Mouse (Mus musculus) kidney, postnatal 10 days (tissue): ENCODE results near the gene Clec4b2.
A peak's percentile ranks its signal among the peaks of the same experiment; 100 is the strongest.
"Not testable (repeated sequence)": the region's sequence is repeated elsewhere in the genome, so short reads cannot be mapped to it uniquely, and the experiment has no call there.

Source experiments
- DNase-seq: peaks from one replicate; pipeline ENCODE4 v3.0.0; 2021; ENCODE audit warnings: mixed read lengths

Clec4b2 gene

DNA sequence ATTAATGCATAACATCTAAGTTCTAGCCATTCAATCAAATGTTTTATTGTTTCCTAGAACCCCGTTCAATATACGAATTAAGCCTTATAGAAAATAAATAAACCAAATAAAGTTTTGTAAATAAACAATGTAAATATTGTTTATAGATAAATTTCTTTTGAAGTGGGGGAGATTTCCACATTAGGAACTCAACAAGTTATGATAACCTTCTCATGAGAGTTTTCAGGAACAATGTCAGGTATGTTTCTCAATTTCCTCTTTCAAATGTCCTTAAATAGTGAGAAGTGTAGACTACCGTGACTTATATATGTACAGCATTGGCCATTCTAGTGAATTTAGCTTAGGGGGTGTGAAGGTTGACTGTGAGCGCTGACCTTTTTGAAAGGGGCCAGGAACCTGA, at the start of gene Clec4b2:
TSS of gene Clec4b2 (plus strand) at position 301 of the 400 bp plus-strand sequence.
- DNase-seq, result no peak

DNA sequence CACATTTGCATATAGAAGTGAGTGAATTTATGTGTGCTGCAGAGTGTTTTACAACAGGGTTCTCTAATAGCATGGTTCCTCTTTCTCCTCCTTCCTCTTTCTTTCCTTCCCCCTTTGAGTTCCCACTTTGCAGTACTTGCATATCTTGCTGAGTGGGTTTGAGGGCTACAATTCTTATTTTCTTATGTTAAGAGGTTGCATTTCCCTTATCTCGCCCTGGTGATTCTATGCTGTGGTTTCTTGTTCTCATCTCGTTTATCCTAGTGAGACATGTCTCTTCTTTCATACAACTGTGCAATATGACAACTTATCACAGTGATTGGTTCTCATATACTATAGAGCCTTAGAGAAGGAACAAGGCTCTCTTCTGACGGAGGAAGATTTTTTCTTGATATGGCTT, 49.5 kb upstream of the Clec4b2 start:
- DNase-seq, result no peak

DNA sequence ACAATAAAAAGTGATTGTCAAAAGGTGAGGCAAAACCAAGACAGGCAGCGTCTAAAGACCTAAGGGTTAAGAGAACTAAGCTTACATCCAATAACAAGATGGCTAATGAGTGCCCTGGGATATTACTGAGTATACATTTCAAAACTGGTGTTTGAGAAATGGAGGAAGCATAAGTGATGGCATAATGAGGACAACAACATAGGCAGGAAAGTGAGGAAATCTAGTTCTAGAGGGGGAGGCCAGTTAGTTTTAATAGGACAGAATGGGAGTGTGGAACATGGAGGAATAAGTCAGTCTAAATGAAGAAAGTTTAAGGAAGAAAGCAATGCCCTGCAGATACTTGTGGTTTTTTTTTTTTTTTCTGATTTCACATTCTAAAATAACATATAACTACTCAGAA, 45.5 kb upstream of the Clec4b2 start:
- no peak for DNase-seq

DNA sequence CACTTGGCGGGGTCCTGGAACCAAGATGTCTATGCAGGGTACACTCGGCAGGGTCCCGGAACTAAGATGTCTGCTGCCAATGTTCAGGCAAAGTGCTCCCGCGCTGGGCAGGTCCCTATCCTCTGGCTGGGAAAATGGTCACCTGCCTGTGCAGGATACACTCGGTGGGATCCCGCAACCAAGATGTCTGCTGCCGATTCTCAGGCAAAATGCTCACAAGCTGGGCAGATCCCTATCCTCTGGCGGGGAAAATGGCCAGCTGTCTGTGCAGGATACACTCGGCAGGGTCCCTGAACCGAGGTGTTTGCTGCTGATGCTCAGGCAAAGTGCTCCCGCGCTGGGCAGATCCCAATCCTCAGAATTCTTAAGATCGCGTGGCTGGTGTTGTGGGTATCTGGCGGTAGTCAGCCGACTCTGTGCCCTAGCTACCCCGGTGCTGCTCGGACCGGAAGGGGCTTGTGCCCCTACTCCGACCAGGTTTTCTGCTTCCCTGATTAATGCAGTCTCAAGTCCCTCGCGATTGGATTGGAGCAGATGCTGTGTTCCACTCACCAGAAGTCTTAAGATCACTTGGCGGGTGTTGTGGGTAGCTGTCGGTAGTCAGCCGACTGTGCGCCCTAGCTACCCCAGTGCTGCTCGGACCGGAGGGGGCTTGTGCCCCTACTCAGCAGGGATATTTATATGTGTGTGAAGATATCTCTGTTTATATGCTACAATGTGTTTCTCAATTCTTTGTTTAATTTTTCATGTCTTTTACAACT, 34.7 kb upstream of the Clec4b2 start:
- DNase-seq, result not testable (repeated sequence)

DNA sequence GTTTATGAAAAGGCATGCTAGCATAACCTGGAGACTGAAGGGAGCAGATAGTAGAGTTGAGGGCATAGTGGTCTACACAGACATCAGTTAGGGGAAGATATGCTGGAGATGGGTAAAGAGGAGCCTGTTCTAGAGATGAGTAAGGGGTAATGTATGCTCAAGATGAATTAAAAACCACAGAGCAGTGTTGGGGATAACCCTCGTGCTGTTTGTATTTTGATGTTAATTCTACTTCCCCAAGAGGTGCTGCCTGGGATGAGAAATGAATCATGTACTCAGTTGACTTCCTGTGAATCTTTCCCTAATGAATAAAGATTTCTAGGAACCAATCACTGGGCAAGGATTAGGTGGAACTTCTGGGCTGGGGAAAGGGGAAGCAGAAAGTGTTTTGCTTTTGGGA, 2.6 kb upstream of the Clec4b2 start:
- no peak for DNase-seq

DNA sequence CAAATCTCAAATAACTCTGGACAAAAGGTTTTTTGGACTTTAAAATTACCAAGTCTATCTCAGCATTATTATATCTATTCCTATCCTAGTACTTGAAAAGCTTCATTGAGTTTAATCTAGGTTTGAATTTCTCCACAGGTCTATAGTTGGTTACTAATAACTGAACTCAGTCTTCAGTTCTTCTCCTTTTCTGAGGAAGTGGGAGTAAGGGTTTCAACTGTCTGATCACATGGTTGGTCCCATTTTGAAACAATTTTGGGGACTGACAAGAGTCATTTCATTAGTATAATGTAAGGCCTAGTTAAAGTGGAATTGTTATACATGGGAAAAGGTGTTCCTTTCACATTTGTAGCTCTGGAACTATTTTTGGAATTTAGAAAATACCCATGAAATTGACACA, 1.7 kb upstream of the Clec4b2 start:
- DNase-seq, result no peak

DNA sequence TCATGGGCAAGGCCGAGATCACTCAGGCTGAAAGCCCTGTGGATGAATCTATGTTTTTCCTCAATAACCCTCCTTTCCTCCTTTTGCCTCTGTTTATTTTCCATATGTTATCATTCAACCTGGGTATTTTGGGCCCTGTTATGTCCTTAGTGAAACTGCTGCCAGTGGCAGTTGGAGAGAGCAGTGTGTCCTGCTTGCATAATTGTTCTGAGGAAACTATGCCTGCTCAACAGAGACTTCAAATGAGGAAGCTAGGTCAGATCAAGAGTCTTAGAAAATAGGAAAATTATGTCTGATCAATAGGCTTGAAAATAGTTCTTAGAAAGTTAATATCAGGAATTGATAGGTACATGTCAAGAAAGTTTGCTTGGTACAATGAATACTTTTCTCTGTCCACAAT, 2.9 kb downstream of the Clec4b2 start:
- no peak for DNase-seq

DNA sequence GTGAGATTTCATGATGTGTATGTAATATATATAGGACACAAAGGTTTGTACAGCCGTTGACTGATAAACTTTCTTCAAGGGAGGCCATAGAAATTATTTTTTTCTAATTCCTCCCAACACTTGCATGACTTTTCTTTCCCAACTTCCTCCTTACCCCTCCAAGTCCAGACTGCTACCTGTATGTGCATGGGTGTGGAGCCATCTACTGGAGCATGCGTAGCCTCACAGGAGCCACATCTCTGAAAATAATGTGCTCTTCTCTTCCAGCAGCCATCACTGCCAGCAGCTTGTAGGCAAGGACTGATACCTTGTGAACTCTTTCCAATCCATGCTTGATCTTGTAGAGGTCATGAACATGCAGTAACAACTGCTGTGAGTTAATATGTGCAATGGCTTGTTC, 12.2 kb downstream of the Clec4b2 start:
- DNase-seq, result peak; percentile 9

DNA sequence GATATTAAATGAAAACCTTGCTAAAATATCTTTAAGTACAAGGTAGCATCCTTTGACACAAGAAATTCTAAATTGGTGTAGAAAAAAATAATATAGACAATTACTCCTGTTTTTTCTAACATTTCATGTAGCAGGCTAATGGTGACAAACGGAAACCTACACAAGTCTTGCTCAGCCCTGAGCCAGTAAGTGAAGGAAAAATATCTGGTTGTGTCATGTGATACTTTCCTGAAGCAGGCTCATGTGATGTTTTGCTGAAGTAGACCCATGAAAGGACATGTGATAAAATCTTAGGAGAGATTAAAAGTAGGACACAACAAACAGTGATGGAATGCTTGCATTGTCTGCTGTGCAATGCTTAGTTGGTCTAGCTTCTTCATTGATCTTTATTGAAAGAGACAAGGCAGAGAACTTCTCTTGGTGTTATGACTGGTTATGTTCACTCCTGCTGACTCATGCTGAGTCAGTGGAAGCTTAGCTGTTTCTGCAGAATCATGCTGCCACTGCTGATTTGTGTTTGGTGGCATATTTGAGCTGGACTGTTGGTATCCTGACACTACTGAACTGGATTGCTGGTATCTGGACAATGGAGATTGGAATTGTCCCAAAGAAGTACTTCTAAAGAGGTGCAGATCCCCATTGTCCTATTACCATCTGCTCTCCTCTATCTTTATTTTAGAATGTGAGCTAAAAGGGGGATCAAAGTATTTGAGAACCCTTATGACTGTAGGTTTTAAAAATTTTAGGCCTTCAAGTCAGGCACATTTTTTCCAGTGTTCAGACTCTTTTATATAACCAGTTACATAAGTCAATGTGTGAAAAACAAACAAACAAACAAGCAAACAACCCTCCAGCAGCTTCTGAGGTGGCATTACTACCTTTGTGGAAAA, 34.7 kb downstream of the Clec4b2 start:
- no peak for DNase-seq

DNA sequence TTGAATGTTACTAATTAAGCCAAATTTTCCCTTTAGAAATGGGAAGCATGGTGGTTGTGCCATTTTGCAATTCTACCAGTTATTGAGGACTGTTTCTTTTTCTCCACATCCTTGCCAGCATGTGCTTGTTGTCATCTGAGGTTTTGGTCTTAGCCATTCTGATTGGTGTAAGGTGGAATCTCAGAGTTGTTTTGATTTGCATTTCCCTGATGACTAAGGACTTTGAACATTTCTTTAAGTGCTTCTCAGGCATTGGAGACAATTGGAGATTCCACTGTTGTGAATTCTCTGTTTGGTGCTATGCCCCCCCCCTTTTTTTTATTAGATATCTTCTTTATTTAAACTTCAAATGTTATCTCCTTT, 35.4 kb downstream of the Clec4b2 start:
- not testable (repeated sequence) for DNase-seq

DNA sequence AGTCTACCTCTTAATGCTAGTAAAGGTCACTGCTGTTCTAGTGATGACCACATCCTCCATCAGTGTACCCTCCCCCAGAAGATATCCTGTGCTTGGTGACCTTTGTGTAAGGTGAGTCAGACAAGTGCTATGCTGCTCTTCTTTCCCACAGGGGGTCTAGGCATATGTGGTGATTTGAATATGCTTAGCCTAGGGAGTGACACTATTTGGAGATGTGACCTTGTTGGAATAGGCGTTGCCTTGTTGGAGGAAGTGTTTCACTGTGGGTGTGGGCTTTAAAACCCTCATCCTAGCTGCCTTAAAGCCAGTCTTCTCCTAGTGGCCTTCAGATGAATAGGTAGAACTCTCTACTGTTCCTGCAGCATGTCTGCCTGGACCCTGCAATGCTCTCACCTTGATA, 39.0 kb downstream of the Clec4b2 start:
- no peak for DNase-seq

DNA sequence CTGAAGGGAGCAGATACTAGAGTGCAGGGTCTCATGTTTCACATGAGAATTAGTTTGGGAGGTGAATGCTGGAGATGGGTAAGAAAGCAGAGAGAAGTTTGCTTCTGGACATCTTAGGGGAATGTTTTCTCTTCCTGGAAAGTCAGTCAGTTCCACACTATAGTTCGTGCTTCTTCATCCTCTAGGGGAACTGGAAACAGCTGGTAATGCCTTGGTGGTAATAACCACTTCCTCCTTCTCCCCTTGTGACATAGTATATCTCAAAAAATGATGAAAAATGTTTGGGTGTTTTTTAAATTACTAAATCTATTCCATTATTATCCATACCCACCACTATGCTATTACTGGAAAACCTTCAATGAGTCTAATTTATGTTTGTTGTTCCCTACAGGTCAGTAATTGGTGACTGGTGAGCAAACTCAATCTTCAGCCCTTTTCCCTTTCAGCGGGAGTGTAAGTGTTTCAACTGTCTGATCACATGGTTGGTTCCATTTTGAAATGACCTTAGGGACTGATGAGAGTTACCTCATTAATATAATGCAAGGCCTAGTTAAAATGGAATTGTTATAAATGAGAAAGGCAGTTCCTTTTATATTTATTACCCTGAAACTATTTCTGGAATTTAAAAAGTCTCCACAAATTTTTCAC, 55.0 kb downstream of the Clec4b2 start:
- DNase-seq, result no peak

DNA sequence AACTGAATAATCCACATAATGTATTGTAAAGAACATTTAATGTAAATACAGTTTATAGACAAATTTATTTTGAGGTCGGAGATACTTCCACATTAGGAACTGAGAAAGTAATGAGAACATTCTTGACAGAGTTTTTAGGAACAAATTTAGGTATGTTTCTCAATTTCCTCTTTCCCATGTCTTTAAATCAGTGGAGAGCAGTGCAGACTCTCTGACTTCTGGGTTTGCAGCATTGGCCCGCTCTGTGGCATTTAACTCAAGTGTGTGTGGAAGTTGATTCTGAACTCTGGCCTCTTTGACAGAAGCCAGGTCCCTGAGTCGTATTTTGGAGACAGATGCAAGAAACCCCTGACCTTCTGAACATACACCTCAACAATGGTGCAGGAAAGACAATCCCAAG, 57.0 kb downstream of the Clec4b2 start, which contains the start of gene Clec4n:
TSS of gene Clec4n (plus strand) at position 200 of the 400 bp plus-strand sequence.
- DNase-seq, result no peak

DNA sequence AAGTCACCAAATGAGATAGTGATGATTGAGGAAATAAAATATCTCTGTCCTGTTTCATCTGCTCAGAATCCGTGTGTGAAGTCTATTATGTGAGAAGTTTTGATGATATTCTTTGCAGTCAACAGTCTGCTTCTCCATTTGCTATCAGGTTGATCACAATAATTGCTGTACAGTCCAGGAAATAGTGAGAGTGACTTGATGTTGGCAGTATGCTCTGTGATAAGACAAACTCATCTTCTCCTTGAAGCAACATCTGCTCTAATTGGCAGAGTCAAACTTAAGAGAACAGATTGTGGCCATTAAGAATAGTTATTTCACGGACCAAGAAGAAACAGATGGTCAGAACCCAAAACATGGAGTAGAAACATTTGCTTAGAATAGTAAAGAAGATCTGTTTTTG, 58.5 kb downstream of the Clec4b2 start:
- no peak for DNase-seq

DNA sequence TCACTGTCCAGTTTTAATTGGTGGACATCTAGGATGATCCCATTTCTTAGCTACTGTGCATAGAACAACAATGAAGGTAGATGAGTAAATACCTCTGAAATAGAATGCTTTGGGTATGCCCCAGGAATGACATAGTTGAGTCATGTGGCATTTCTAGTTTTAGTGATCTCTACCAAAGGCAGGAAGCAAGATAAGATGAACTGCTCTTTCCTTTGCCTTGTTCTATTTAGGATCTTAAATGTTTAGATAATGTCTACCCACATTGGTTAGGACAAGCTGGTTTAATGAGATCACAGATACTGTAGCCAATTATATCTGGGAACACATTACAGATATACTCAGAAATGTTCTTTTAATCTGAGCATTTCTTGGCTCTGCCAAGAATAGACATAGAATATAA, 64.9 kb downstream of the Clec4b2 start:
- no peak for DNase-seq

DNA sequence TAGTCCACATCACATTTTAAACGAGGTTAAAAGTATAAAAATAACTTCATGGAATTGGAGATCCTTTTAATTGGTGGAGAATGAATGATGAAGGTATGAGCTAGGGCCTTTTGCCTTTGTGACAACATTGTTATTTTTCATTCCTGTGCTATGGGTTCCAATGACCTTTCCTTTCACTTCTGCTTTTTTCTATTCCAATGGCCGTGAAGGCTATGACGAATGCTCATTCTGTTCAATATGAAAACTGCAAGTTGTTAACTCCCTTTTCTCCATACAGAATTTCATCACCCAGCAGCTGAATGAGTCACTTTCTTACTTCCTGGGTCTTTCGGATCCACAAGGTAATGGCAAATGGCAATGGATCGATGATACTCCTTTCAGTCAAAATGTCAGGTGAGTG, 71.5 kb downstream of the Clec4b2 start:
- no peak for DNase-seq

DNA sequence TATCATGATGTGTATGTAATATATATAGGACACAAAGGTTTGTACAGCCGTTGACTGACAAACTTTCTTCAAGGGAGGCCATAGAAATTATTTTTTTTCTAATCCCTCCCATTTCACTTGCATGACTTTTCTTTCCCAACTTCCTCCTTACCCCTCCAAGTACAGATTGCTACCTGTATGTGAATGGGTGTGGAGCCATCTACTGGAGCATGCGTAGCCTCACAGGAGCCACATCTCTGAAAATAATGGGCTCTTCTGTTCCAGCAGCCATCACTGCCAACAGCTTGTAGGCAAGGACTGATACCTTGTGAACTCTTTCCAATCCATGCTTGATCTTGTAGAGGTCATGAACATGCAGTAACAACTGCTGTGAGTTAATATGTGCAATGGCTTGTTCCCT, 76.2 kb downstream of the Clec4b2 start:
- DNase-seq, result not testable (repeated sequence)

DNA sequence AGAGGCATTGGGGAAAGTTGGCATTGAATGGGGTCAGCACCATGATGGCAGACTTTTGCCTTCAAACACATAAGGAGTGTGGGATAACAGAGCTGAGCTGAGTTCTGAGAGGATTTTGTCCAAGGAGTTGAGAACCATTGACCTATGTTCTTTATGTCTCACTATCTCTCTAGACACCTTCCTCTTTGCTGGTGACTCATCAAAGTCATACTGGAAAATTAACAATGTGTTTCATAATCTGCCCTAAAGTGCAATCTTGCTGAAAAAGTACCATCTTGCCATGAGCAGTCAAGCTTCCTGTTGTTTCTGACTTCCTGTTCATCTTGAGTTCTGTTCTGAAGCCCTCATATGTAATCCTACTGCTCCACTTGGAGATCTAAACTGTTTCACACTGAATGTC, 80.0 kb downstream of the Clec4b2 start:
- DNase-seq, result no peak
